Mouse (Mus musculus) fibroblast of lung, adult 2 months (primary cell): ENCODE measurements around the gene Vwf.

Experiments
- DNase-seq: peaks from one replicate; pipeline ENCODE4 v3.0.0-alpha.2; 2011; ENCODE audit warnings: low read depth

The Vwf gene

GRCm38 (mm10) chr6:125586042-125586566, 39.5 kb downstream of the Vwf start:
- DNase-seq: no peak

GRCm38 (mm10) chr6:125588241-125588640, 41.7 kb downstream of the Vwf start:
- DNase-seq: no peak

GRCm38 (mm10) chr6:125589075-125589474, 42.5 kb downstream of the Vwf start:
- DNase-seq: no peak

GRCm38 (mm10) chr6:125590056-125590455, 43.5 kb downstream of the Vwf start:
- DNase-seq: no peak

GRCm38 (mm10) chr6:125590471-125590870, 43.9 kb downstream of the Vwf start:
- no peak for DNase-seq

- DNase-seq: no peak
These were observed 45.2 kb downstream of the Vwf start for GRCm38 (mm10) chr6:125591652-125592385.

- DNase-seq: no peak
These were observed 46.0 kb downstream of the Vwf start for GRCm38 (mm10) chr6:125592536-125592935.

- DNase-seq: no peak
These were observed 47.7 kb downstream of the Vwf start for GRCm38 (mm10) chr6:125594311-125594710.

- no peak for DNase-seq
These were observed 48.3 kb downstream of the Vwf start for GRCm38 (mm10) chr6:125594825-125595224.

GRCm38 (mm10) chr6:125596701-125597318, 50.2 kb downstream of the Vwf start:
- no peak for DNase-seq

- DNase-seq: no peak
These were observed 51.1 kb downstream of the Vwf start for GRCm38 (mm10) chr6:125597716-125598115.

GRCm38 (mm10) chr6:125600036-125600558, 53.5 kb downstream of the Vwf start:
- DNase-seq: no peak

- DNase-seq: no peak
These were observed 54.1 kb downstream of the Vwf start for GRCm38 (mm10) chr6:125600669-125601068.

- no peak for DNase-seq
These were observed 54.6 kb downstream of the Vwf start for GRCm38 (mm10) chr6:125601190-125601589.

- no peak for DNase-seq
These were observed 55.2 kb downstream of the Vwf start for GRCm38 (mm10) chr6:125601748-125602147.

- DNase-seq: no peak
These were observed 55.8 kb downstream of the Vwf start for GRCm38 (mm10) chr6:125602354-125602753.

GRCm38 (mm10) chr6:125603234-125603633, 56.7 kb downstream of the Vwf start:
- peak; percentile 49 for DNase-seq

GRCm38 (mm10) chr6:125603678-125604462, 57.3 kb downstream of the Vwf start:
- no peak for DNase-seq

GRCm38 (mm10) chr6:125604463-125605191, 58.1 kb downstream of the Vwf start:
- DNase-seq: peak; percentile 68

- DNase-seq: no peak
These were observed 62.5 kb downstream of the Vwf start for GRCm38 (mm10) chr6:125609025-125609424.

GRCm38 (mm10) chr6:125617855-125618254, 71.3 kb downstream of the Vwf start:
- DNase-seq: no peak

GRCm38 (mm10) chr6:125620764-125621163, 74.2 kb downstream of the Vwf start:
- no peak for DNase-seq
